Mouse (Mus musculus) embryonic fibroblast, embryonic 13.5 days (primary cell): ENCODE results near the gene Slc15a3.

Experiments used
- CTCF ChIP-seq: IDR thresholded peaks from 2 replicates; pipeline ENCODE4 v1.5.1; 2011; ENCODE audit warnings: mild to moderate bottlenecking, control low read depth, low read length, moderate library complexity, borderline replicate concordance; ENCODE audit not compliant: insufficient read depth
- POLR2A ChIP-seq: IDR thresholded peaks from 2 replicates; pipeline ENCODE4 v1.6.1; 2011; ENCODE audit warnings: low read depth, mild to moderate bottlenecking, control low read depth, low read length, moderate library complexity

GRCm38 (mm10) chr19:10871328-10871961 lies 31.9 kb downstream of the Slc15a3 start:
- no peak for TF ChIP-seq POLR2A
- TF ChIP-seq CTCF = no peak
